Mouse (Mus musculus): Measurements from ENCODE around the gene Gm44579. TPM values are rescaled to one million over a fixed set of nuclear protein-coding genes. Genes with fewer than 3 reads are reported as not detected.

Gene Gm44579
- polyA plus RNA-seq, 1 experiment, result not detected

DNA sequence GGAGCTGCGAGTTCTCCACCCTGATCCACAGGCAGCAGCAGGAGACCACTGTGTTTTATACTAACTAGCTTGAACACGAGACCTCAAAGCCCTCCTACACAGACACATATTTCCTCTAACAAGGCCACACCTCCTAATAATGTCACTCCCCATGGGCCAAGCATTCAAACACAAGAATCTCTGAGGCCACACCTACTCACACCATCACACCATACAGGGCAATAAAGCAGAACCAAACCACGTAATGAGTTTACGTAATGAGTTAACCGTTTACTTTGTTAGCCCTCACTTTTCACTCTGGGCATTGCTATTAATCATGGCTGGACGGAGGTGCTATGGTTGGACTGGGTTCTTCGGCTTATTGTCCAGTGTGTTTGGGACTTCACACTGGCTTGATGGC is 81.0 kb downstream of the Gm44579 start:
- no peak for DNase-seq
- Histone ChIP-seq H3K27me3 (replicated peaks; ENCODE audit: control insufficient read depth, insufficient read depth, low read length) (no peaks in the 10 kb centered on the region), H3K4me3 (ENCODE audit: insufficient read depth, low read depth, low read length) (no peak overlapping the region), H3K27ac (ENCODE audit: insufficient read depth, low read depth, low read length) (no peak overlapping the region), H3K4me1 (ENCODE audit: control insufficient read depth, insufficient read depth, low read length) (peaks cover 6% of the 10 kb centered on the region; the same call in 1 of the 2 replicates), H3K36me3 (ENCODE audit: control insufficient read depth, insufficient read depth, low read length) (no peaks in the 10 kb centered on the region)
- WGBS, result 45% methylated on average over 7 of the region's 7 CpGs
- TF ChIP-seq POLR2A (IDR thresholded peaks at IDR 0.05; ENCODE audit: low read depth, low read length), result no peak
- TF ChIP-seq CTCF (conservative IDR thresholded peaks at IDR 0.05; ENCODE audit: insufficient read depth, insufficient read length, low read depth, low read length), result no peak

DNA sequence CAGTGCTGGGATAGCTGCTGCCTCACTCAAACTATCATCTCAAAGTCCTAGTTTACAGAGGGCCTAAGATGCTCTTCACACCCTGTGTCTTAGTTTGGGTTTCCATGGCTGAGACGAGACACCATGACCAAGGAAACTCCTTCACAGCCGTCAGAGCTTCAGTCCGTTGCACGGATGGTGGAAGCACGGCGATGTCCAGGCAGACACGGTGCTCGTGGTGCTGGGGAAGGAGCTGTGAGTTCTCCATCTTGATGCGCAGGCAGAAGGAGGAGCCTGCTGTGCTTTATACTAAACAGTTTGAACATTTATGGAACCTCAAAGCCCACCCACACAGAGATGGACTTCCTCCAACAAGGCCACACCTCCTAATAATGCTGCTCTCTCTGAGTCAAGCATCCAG is 83.9 kb downstream of the Gm44579 start:
- Histone ChIP-seq H3K36me3 (ENCODE audit: control insufficient read depth, insufficient read depth, low read length) (no peaks in the 10 kb centered on the region), H3K27me3 (replicated peaks; ENCODE audit: control insufficient read depth, insufficient read depth, low read length) (no peaks in the 10 kb centered on the region)
- no peak for DNase-seq

More for the DNA sequence above, 83.9 kb downstream of the Gm44579 start:
- no peak overlapping the region for H3K4me3 ChIP-seq (ENCODE audit: insufficient read depth, low read depth, low read length)
- H3K4me1 ChIP-seq (ENCODE audit: control insufficient read depth, insufficient read depth, low read length), result 0 out of 2 replicates have a peak, but pooled peaks cover 3% of the 10 kb centered on the region
- no peak overlapping the region for H3K27ac ChIP-seq (ENCODE audit: insufficient read depth, low read depth, low read length)
- 84% methylated on average over 9 of the region's 9 CpGs for WGBS
- TF ChIP-seq CTCF (conservative IDR thresholded peaks at IDR 0.05; ENCODE audit: insufficient read depth, insufficient read length, low read depth, low read length) (no peak), POLR2A (IDR thresholded peaks at IDR 0.05; ENCODE audit: low read depth, low read length) (no peak)

Other genes with a start within 250 kb of the Gm44579 start
- 0.01 TPM in 1 of 2 replicates, not detected in the other for gene Col2a1, start 216.3 kb downstream of the Gm44579 start, polyA plus RNA-seq (2012; rRNA removed)
- 44.8 and 56.2 TPM in 2 replicates for gene Pfkm, start 128.4 kb downstream of the Gm44579 start, polyA plus RNA-seq (2012; rRNA removed)
- gene Senp1, start 127.2 kb downstream of the Gm44579 start, polyA plus RNA-seq (2012; rRNA removed), result 7.9 and 8.1 TPM in 2 replicates
- gene Asb8, start 55.4 kb downstream of the Gm44579 start, polyA plus RNA-seq (2012; rRNA removed), result 46.8 and 52.5 TPM in 2 replicates
- gene Ccdc184, start 53.8 kb downstream of the Gm44579 start, polyA plus RNA-seq (2012; rRNA removed), result 0.19 and 0.45 TPM in 2 replicates
- gene Olfr288, start 25.4 kb downstream of the Gm44579 start, polyA plus RNA-seq (2012; rRNA removed), result not detected in 2 replicates
- not detected in 2 replicates for gene Olfr287, start 79 bp upstream of the Gm44579 start, polyA plus RNA-seq (2012; rRNA removed)
- gene Olfr286, start 13.5 kb upstream of the Gm44579 start, polyA plus RNA-seq (2012; rRNA removed), result not detected in 2 replicates
- gene H1fnt, start 36.3 kb upstream of the Gm44579 start, polyA plus RNA-seq (2012; rRNA removed), result 0.06 and 0.14 TPM in 2 replicates
- gene Zfp641, start 75.2 kb upstream of the Gm44579 start, polyA plus RNA-seq (2012; rRNA removed), result 3.0 and 3.1 TPM in 2 replicates
- not detected in 2 replicates for gene Olfr285, start 96.4 kb upstream of the Gm44579 start, polyA plus RNA-seq (2012; rRNA removed)
- gene Olfr284, start 120.0 kb upstream of the Gm44579 start, polyA plus RNA-seq (2012; rRNA removed), result not detected in 2 replicates
- gene Olfr283, start 160.0 kb upstream of the Gm44579 start, polyA plus RNA-seq (2012; rRNA removed), result not detected in 2 replicates
- gene Olfr282, start 210.2 kb upstream of the Gm44579 start, polyA plus RNA-seq (2012; rRNA removed), result not detected in 2 replicates
- gene Olfr281, start 231.6 kb upstream of the Gm44579 start, polyA plus RNA-seq (2012; rRNA removed), result not detected in 2 replicates
- gene OR5BS1P, start 248.9 kb upstream of the Gm44579 start, polyA plus RNA-seq (2012; rRNA removed), result not detected in 2 replicates